Mouse (Mus musculus) Patski (cell line): ENCODE data around the gene Top2a. TPM values are rescaled to one million over a fixed set of nuclear protein-coding genes. Genes with fewer than 3 reads are reported as not detected.
A peak's percentile ranks its signal among the peaks of the same experiment; 100 is the strongest.
"Not testable (repeated sequence)": the region's sequence is repeated elsewhere in the genome, so short reads cannot be mapped to it uniquely, and the experiment has no call there.

Experiments
- ATAC-seq: fragments of 100-300 bp; one replicate; pipeline ENCODE4 v1.8.0; 2021
- CTCF ChIA-PET: fragments of 350-600 bp; sonication (Branson Sonifier 250); formaldehyde crosslinking; loops from one replicate; lab custom pipeline; 2022; ENCODE audit warnings: inconsistent platforms; lab: Charles Lee
- POLR2A ChIA-PET: fragments of 350-600 bp; sonication (Branson Sonifier 250); formaldehyde crosslinking; loops from one replicate; lab custom pipeline; 2022; ENCODE audit warnings: antibody characterized with exemption, inconsistent platforms; lab: Charles Lee
- DNase-seq: peaks from one replicate; pipeline ENCODE4 v3.0.0-alpha.2; 2011; ENCODE audit warnings: low read depth, low spot score
- H3K27me3 ChIP-seq: fragments of 371-371 bp; one replicate; pipeline ENCODE4 v1.5.1; 2021
- CTCF ChIP-seq: fragments of 100-300 bp; IDR thresholded peaks from one replicate; pipeline ENCODE4 v1.5.1; 2021
- in situ Hi-C: fragments of 300-500 bp; cut with MboI; formaldehyde crosslinking; loops from 3 replicates; pipeline ENCODE4 v1.11.1; 2018; ENCODE audit warnings: low pct_unique_long_range_greater_than_20kb, mixed read lengths
- polyA plus RNA-seq: library from polyadenylated mRNA; unstranded; gene quantifications from one replicate; pipeline ENCODE4 v1.2.3, GENCODE M21; 2021

The Top2a gene
- polyA plus RNA-seq, 1 experiment from 2014 or later = 139 TPM

DNA sequence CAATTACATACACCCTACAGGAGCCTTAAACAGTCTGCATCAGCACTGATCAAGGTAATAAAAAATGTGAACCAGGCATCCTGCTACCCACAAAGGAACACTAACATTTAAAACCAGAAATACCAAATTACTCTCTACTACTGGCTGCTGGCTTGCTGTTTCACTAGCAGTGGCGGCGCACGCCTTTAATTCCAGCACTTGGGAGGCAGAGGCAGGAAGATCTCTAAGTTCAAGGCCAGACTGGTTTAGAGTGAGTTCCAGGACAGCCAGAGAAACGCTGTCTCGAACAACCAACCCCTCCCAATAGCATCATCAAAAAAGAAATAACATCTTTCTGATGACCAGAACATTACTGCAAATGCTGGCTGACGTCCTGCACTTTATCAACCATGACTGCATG, 4.1 kb downstream of the Top2a start:
- no peak for ATAC-seq
- H3K27me3 ChIP-seq = no peaks in the 10 kb centered on the region
- in situ Hi-C loops = no loop called here
- ChIA-PET CTCF (interaction anchor here (2.0 to 2.3 kb wide), 2 partner anchors 10 to 46 kb away, joined by 5 to 6 read pairs; no protein-coding TSS in a partner anchor), POLR2A (no interaction called here)
- no peak for TF ChIP-seq CTCF
- DNase-seq = no peak

DNA sequence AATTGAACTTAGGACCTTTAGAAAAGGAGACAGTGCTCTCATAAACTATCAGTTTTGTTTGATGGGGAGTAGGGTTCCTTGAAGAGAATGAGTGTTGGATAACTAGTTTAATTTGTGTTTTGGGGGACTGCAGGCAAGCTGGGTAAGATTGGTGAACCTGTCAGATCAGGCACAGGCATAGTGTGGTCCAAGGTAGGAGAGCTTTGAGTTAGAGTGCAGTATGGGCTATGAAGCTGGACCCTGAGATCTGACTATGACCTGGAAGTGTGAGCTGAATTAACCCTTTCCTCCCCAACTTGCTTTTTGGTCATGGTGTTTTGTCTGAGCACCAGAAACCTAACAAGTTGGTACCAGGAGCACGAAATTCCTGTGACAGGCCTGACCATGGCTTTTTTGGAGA, 10.1 kb downstream of the Top2a start:
- no peak for TF ChIP-seq CTCF
- DNase-seq (no peak), ATAC-seq (no peak)
- in situ Hi-C loops = no loop called here
- CTCF ChIA-PET = interaction anchor here (1.1 kb wide), 1 partner anchor 11 kb away, joined by 3 read pairs; no protein-coding TSS in a partner anchor
- POLR2A ChIA-PET = interaction anchor here (0.6 kb wide), 1 partner anchor 98 kb away, joined by 5 read pairs; no protein-coding TSS in a partner anchor
- no peaks in the 10 kb centered on the region for H3K27me3 ChIP-seq

DNA sequence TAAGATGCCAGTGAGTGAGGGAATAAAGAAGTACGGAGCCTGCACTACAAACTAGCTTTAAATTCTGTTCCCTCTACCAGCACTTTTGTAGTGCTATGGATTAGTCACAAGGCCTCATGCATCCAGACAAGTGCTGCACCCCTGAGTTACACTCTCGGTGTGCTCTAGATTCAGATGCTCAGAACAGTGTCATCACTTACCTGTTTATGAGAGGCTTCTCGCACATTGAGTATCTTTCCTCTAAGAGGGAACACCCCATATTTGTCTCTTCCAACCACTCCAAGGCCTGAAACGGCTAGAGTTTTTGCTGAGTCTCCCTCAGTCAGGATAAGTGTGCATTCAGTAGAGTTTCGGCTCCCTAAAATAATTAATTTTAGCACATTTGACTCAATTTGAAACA, 13.3 kb downstream of the Top2a start:
- H3K27me3 ChIP-seq = no peaks in the 10 kb centered on the region
- TF ChIP-seq CTCF = no peak
- in situ Hi-C loops = no loop called here
- no peak for ATAC-seq
- ChIA-PET POLR2A (no interaction called here), CTCF (interaction anchor here (1.4 kb wide), 1 partner anchor 10 kb away, joined by 5 read pairs; no protein-coding TSS in a partner anchor)
- DNase-seq = no peak

GRCm38 (mm10) chr11:99010124-99010523, 13.9 kb downstream of the Top2a start:
- ATAC-seq = no peak
- CTCF ChIA-PET = interaction anchor here (1.2 to 1.4 kb wide), 2 partner anchors 11 to 13 kb away, joined by 4 to 5 read pairs; no protein-coding TSS in a partner anchor
- DNase-seq = no peak
- no peak for TF ChIP-seq CTCF
- in situ Hi-C loops = no loop called here
- POLR2A ChIA-PET = no interaction called here
- H3K27me3 ChIP-seq = no peaks in the 10 kb centered on the region

DNA sequence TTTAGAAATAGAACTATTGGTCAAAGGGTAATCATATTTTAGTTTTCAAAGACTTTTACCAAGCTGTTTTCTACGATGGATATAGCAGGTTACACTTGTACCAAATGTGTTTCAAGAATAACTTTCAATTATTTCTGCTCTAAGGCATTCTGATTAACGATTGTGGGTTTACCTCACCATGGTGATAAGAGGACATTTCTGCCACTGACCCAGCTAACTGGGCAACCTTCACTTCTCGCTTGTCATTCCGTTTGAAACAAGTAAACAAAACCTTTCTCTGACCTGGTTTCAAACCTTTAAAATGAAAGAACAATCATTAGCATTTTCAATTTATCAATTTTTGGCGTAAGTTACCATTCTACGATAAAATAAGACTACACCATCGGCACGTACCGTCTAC, 17.2 kb downstream of the Top2a start:
- no peaks in the 10 kb centered on the region for H3K27me3 ChIP-seq
- no peak for TF ChIP-seq CTCF
- DNase-seq (no peak), ATAC-seq (no peak)
- CTCF ChIA-PET = no interaction called here
- POLR2A ChIA-PET = no interaction called here
- in situ Hi-C loops = no loop called here

DNA sequence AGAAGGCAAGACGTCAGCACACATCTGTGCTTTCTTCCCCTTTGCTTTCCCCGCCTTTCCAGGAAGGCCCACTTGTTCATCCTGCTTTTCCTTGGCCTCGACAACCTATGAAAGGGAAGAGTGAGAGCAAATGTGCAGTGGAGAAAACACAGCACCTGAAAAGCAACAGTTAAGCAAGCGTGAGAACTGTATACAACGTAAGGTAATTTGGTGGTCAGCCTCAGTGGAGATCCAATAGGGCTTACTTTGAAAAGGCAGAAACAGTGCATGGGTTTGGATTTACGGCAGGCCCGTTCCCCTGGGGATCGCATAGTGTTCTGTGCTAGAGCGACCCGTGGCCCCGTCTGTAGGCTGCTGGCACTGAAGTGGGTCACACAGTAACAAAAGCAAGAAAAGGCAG, 24.7 kb downstream of the Top2a start:
- CTCF ChIA-PET = no interaction called here
- in situ Hi-C loops = no loop called here
- TF ChIP-seq CTCF = no peak
- ATAC-seq = no peak
- no peaks in the 10 kb centered on the region for H3K27me3 ChIP-seq
- POLR2A ChIA-PET = no interaction called here
- DNase-seq = no peak

- DNase-seq (no peak), ATAC-seq (no peak)
- POLR2A ChIA-PET = no interaction called here
- peak; percentile 36 for TF ChIP-seq CTCF
- CTCF ChIA-PET = no interaction called here
- in situ Hi-C loops = no loop called here
- H3K27me3 ChIP-seq = no peaks in the 10 kb centered on the region
Observed at GRCm38 (mm10) chr11:98998776-98999175, 25.2 kb downstream of the Top2a start.

- in situ Hi-C loops = no loop called here
- H3K27me3 ChIP-seq = no peaks in the 10 kb centered on the region
- DNase-seq = no peak
- CTCF ChIA-PET = interaction anchor here (1.2 kb wide), 1 partner anchor 12 kb away, joined by 4 read pairs; no protein-coding TSS in a partner anchor
- ATAC-seq = no peak
- TF ChIP-seq CTCF = no peak
- POLR2A ChIA-PET = interaction anchor here (0.6 kb wide), 1 partner anchor 111 kb away, joined by 3 read pairs; no protein-coding TSS in a partner anchor
Observed at GRCm38 (mm10) chr11:98997659-98998058, 26.3 kb downstream of the Top2a start.

DNA sequence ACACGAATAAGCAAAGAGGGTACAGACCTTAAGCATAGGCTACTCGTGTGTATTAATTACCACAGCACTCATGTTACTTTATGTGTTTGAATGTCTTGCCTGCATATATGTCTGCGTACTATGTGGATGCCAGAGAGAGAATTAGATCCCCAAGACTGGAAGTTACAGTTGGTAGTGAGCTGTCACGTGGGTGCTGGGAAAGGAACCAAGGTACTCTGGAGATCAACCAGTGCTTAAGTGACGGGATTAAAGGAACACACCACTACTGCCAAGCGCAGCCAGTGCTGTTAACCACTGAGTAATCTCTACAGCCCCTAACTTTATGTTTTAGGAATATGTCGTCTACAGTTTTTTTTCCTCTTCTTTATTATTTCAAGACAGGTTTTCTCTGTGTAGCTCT, 28.0 kb downstream of the Top2a start:
- ATAC-seq (no peak), DNase-seq (no peak)
- H3K27me3 ChIP-seq = no peaks in the 10 kb centered on the region
- ChIA-PET POLR2A (no interaction called here), CTCF (no interaction called here)
- no peak for TF ChIP-seq CTCF
- in situ Hi-C loops = no loop called here

DNA sequence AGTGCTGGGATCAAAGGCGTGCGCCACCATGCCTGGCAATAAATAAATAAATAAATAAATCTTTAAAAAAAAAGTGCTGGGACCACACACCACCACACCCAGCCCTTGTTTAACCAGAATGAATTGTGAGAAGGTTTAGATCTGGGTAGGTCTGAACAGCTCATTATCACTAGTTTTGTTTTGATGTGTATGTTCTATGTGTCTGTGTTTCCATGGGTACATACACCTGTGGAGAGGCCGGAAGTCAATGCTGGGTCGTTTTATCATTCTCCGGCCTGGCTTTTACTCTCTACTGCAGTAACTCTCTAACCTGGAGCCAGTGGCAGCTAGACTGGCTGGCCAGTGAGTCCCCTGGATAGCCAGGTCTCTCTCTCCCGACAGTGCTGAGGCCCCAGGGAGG, 33.1 kb downstream of the Top2a start:
- ATAC-seq (no peak), DNase-seq (no peak)
- H3K27me3 ChIP-seq = no peaks in the 10 kb centered on the region
- CTCF ChIA-PET = interaction anchor here (1.1 to 1.5 kb wide), 3 partner anchors 10 to 59 kb away, joined by 3 read pairs; no protein-coding TSS in a partner anchor
- TF ChIP-seq CTCF = no peak
- in situ Hi-C loops = no loop called here
- POLR2A ChIA-PET = no interaction called here

- H3K27me3 ChIP-seq, DNase-seq, in situ Hi-C loops, ATAC-seq: not testable (repeated sequence)
- ChIA-PET CTCF (interaction anchor here (0.8 kb wide), 1 partner anchor 77 kb away, joined by 3 read pairs; no protein-coding TSS in a partner anchor), POLR2A (interaction anchor here (0.7 kb wide), 1 partner anchor 192 kb away, joined by 3 read pairs; no protein-coding TSS in a partner anchor)
Observed at GRCm38 (mm10) chr11:98988260-98988659, 35.7 kb downstream of the Top2a start.
